Mouse (Mus musculus) cerebellum, adult 9-11 months (tissue): ENCODE data around the gene Olfr1441.

ENCODE experiments used
- DNase-seq: peaks from one replicate; pipeline ENCODE4 v3.0.0; 2022

Gene Olfr1441

DNA sequence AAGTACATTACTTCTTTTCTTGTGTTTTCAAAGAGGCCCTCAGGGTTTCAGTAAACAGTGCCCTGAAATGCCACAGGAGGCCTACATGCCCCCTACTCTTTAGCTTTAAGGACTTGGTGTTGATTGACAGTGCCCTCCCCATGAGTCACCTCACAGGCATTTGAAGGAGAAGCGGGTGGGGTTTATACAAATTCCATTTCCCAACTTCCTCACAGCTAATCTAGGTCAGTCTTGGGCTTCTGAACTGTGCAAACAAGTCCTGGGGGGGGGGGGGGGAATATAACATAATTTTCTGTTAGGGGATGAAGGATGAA is 46.4 kb downstream of the Olfr1441 start:
- DNase-seq: no peak

DNA sequence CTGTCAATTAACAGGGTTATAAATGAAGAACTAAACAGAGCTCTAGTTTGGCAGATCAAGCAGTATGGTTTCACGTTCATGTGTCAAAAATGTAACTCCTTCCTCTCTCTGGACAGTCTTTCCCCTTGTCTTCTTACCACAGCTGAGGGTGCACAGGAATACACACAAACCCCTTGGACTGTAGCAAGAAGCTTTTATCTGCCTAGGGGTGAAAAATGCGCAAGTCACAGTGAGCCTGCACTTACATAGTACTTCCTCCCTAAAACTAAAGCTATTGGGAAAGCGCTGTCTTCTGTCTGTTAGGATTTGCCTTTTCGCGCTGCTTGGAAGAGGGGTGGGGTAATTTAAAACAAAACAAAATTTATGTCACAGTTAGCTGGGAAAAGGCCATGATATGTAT is 46.9 kb downstream of the Olfr1441 start:
- no peak for DNase-seq

DNA sequence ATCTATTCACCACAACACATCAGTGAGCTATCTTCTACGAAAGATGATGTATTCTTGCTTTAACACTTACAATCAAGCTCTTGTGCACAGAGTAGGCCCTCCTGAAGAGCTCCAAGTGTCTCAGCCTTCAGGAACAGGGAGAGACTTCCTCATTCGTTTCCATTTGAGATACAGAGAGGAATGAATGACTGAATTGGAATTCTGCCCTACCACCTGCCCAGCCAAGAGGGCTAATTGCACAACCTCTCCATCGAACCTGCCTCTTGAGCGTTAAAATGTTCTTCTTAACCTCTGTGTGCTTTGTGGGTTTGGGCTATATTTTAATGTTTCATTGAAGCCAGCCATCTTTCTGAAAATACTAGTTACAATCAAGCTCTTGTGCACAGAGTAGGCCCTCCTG is 47.4 kb downstream of the Olfr1441 start:
- no peak for DNase-seq

DNA sequence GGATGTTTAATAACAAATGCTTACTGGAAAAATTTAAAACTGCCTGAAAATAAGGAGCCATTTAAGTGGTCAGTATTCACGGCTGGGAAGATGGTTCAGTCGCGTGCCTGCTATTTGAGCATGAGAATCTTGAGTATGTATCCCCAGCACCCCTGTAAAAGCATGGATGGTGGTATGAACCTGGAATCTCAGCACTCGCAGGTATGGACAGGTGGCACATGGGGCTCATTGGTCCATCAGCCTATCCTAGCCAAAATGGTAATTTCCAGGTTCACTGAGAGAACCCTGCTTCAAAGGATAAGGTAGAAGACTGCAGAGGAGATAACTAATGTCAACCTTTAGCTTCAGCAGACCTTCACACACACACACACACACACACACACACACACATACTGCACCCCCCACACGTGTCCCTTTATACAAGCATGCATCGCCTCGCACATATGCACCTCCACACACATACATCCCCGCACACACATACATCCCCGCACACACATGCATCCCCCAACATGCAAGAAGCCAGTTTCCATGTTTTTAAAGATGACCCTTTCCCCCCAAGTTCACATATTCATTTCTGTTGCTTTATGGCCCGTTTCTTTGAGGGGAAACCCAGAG is 48.4 kb downstream of the Olfr1441 start:
- no peak for DNase-seq

DNA sequence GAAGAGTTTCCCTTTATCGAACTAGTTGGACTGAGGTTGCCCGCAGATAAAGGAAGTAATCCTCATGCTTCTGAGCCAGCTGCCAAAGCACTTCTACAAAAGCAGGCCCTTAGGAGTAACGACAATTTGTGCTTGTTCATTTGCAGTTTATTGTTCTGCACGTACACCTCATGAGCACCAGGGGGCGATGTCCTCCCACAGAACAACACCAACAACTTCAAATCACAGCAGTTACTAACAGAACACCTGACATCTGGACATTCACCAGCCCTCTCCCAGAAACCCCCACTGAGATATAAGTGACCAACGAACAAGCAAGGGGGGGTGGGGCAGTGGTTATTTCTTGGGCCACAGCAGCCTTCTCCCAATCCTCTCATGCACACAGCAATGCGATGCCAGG is 49.0 kb downstream of the Olfr1441 start:
- peak; percentile 51 for DNase-seq

DNA sequence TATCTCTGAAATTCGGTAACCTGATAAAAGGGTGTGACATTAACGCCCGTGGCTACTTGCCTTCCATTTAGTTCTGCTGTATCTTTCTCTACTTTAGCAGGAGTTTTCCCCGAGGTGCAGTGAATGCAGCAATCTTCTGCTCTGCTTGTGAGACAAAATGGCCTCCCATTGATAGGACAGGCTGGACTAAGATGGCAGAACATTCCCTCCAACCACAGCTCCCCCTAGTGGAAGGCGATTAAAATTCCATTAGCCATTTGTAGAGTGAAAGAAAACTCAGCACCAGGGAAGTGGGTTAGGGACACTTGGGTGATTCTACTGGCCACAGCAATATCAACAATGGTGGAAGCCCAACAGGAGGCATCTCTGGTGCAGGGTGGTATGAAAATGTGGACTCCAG is 50.2 kb downstream of the Olfr1441 start:
- DNase-seq: no peak

DNA sequence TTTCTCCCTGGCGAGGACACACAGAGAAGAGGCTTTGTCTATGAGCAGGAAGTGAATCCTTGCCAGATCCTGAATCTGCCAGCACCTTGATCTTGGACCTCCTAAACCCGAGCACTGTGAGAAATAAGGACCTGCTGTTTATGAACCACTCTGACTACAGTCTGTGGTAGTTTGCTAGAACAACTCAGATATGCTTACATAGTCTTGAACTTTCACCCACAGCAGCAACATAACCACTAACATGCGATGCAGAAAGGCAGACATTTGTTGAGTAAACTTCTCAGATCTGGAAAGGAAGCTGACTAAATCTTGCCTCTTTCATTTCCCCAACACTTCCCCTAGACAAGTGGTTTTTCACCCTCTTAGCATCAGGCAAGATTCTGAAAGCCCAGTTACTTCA is 54.6 kb downstream of the Olfr1441 start:
- no peak for DNase-seq

DNA sequence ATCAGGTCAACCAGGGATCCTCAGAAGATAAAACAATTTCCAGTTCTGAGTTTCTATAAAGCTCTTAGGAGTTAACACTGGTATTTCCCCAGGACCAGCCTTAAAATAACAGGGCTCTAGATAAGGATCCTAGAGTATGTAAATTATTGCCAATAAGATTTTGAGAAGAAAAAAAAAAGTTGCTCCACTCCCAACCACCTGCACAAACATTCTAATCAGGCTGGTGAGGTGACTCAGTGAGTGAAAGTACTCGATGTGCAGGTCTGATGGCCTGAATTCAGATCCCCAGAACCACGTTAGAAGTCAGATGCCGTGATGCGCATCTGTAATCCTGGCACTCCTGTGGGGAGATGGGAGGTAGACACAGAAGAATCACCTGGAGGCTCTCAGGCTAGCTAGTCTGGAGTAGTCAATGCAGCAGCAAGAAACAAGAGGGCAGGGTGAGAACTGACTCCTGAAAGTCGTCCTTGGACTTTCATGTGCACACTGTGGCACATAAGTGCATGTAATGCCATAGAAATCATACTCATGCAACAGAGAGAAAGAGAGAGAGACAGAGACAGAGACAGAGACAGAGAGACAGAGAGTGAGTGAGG is 55.2 kb downstream of the Olfr1441 start:
- no peak for DNase-seq
